Mouse (Mus musculus) heart, embryonic 15.5 days (tissue): ENCODE data around the gene St3gal2. TPM values are rescaled to one million over a fixed set of nuclear protein-coding genes. Genes with fewer than 3 reads are reported as not detected.
"Not testable (repeated sequence)": the region's sequence is repeated elsewhere in the genome, so short reads cannot be mapped to it uniquely, and the experiment has no call there.

Experiments used
- ATAC-seq: fragments of 200-750 bp; cut with Nextera tagmentation; replicated peaks from 2 replicates; pipeline ENCODE4 v1.8.0; 2017; ENCODE audit warnings: low read depth, moderate TSS enrichment; ENCODE audit not compliant: insufficient number of reproducible peaks, insufficient read depth, low FRiP score
- H3K27ac ChIP-seq: fragments of 300-500 bp; sonication (generic); 2 replicates; pipeline ENCODE4 v1.5.1; 2015; ENCODE audit warnings: mild to moderate bottlenecking, inconsistent platforms
- H3K27me3 ChIP-seq: fragments of 300-500 bp; sonication (generic); 2 replicates; pipeline ENCODE4 v1.6.1; 2015; ENCODE audit warnings: inconsistent platforms
- H3K36me3 ChIP-seq: fragments of 300-500 bp; sonication (generic); 2 replicates; pipeline ENCODE4 v1.6.1; 2015; ENCODE audit warnings: mild to moderate bottlenecking, inconsistent platforms
- H3K4me1 ChIP-seq: fragments of 300-500 bp; sonication (generic); replicated peaks from 2 replicates; pipeline ENCODE4 v1.6.1; 2015; ENCODE audit warnings: inconsistent platforms
- H3K4me2 ChIP-seq: fragments of 300-500 bp; sonication (generic); 2 replicates; pipeline ENCODE4 v1.6.1; 2015; ENCODE audit warnings: inconsistent platforms, mild to moderate bottlenecking, moderate library complexity
- H3K4me3 ChIP-seq: fragments of 300-500 bp; sonication (generic); 2 replicates; pipeline ENCODE4 v1.5.1; 2015; ENCODE audit warnings: mild to moderate bottlenecking, inconsistent platforms
- H3K9ac ChIP-seq: fragments of 300-500 bp; sonication (generic); 2 replicates; pipeline ENCODE4 v1.6.1; 2015; ENCODE audit warnings: mild to moderate bottlenecking, inconsistent platforms
- H3K9me3 ChIP-seq: fragments of 300-500 bp; sonication (generic); replicated peaks from 2 replicates; pipeline ENCODE4 v1.6.1; 2016; ENCODE audit warnings: inconsistent platforms
- WGBS: fragments of 180-500 bp; shearing (Covaris S2); methylation state at CpG from one replicate; pipeline ENCODE4 v1.1.7; 2015; ENCODE audit warnings: mixed read lengths; 5-methylcytosine and 5-hydroxymethylcytosine counted together
- polyA plus RNA-seq: library from polyadenylated mRNA; unstranded; fragments of >200 nt; fragmentation: Nextera tagmentation; extraction: Ambion mirVana; gene quantifications from 2 replicates; pipeline ENCODE4 v1.2.1, GENCODE M21; 2015

The St3gal2 gene
- polyA plus RNA-seq, 1 experiment from 2014 or later: 15.2 TPM

GRCm38 (mm10) chr8:110954776-110955175 lies 35.1 kb downstream of the St3gal2 start:
- H3K36me3 ChIP-seq: peaks cover 9% of the 10 kb centered on the region

GRCm38 (mm10) chr8:110956619-110957450 lies 37.1 kb downstream of the St3gal2 start:
- Histone ChIP-seq H3K4me2 (no peak overlapping the region), H3K27me3 (no peaks in the 10 kb centered on the region), H3K9ac (no peak overlapping the region), H3K4me1 (no peaks in the 10 kb centered on the region), H3K4me3 (no peak overlapping the region), H3K27ac (no peak overlapping the region), H3K36me3 (peaks cover 15% of the 10 kb centered on the region), H3K9me3 (no peaks in the 10 kb centered on the region)
- 83% methylated on average over 15 of the region's 15 CpGs for WGBS
- no peak for ATAC-seq

More at GRCm38 (mm10) chr8:110954776-110955175, 35.1 kb downstream of the St3gal2 start:
- Histone ChIP-seq H3K4me2 (no peak overlapping the region), H3K9ac (no peak overlapping the region), H3K27ac (no peak overlapping the region), H3K27me3 (no peaks in the 10 kb centered on the region), H3K4me1 (no peaks in the 10 kb centered on the region), H3K4me3 (no peak overlapping the region), H3K9me3 (no peaks in the 10 kb centered on the region)
- no peak for ATAC-seq
- WGBS: 76% methylated on average over 8 of the region's 8 CpGs

DNA sequence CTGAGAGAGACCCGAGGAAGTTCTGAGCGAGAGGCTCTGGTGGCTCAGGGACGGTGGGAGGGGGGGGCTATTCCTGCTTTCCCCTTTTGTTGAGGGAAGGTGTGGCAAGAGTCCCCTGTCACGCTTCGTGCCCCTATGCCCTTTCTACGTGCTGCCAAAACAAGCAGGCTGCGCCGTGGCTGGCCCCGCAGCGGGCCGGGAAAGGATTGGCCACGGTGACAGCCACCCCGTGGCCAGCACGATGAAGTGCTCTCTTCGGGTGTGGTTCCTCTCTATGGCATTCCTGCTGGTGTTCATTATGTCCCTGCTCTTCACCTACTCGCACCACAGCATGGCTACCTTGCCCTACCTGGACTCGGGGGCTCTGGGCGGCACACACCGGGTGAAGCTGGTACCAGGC lies 37.7 kb downstream of the St3gal2 start:
- H3K4me2 ChIP-seq: no peak overlapping the region
- H3K4me3 ChIP-seq: no peak overlapping the region
- H3K27me3 ChIP-seq: no peaks in the 10 kb centered on the region
- WGBS: 82% methylated on average over 19 of the region's 19 CpGs
- peaks cover 15% of the 10 kb centered on the region for H3K36me3 ChIP-seq
- no peak overlapping the region for H3K9ac ChIP-seq
- no peaks in the 10 kb centered on the region for H3K9me3 ChIP-seq
- no peak for ATAC-seq
- no peaks in the 10 kb centered on the region for H3K4me1 ChIP-seq
- no peak overlapping the region for H3K27ac ChIP-seq

- no peak for ATAC-seq
- WGBS: 81% methylated on average over 5 of the region's 5 CpGs
- Histone ChIP-seq H3K9me3 (no peaks in the 10 kb centered on the region), H3K9ac (no peak overlapping the region), H3K4me3 (no peak overlapping the region), H3K4me2 (no peak overlapping the region), H3K27me3 (no peaks in the 10 kb centered on the region), H3K27ac (no peak overlapping the region), H3K4me1 (no peaks in the 10 kb centered on the region), H3K36me3 (peaks cover 22% of the 10 kb centered on the region)
Observed at GRCm38 (mm10) chr8:110958135-110958534, 38.4 kb downstream of the St3gal2 start.

DNA sequence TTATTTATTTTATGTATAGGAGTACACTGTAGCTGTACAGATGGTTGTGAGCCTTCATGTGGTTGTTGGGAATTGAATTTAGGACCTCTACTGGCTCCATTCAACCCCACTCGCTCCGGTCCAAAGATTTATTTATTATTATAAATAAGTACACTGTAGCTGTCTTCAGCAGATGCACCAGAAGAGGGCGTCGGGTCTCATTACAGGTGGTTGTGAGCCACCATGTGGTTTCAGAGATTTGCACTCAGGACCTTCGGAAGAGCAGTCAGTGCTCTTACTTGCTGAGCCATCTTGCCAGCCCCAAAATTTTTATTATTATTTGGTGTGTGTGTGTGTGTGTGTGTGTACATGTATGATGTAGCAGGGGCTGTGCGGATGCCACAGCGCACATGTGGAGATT lies 38.8 kb downstream of the St3gal2 start:
- H3K27ac ChIP-seq, ATAC-seq, H3K4me2 ChIP-seq, H3K9ac ChIP-seq, H3K4me1 ChIP-seq, H3K27me3 ChIP-seq, H3K4me3 ChIP-seq, H3K9me3 ChIP-seq: not testable (repeated sequence)
- 88% methylated on average over 7 of the region's 7 CpGs for WGBS
- H3K36me3 ChIP-seq: peaks cover 22% of the 10 kb centered on the region

GRCm38 (mm10) chr8:110959071-110959780 lies 39.5 kb downstream of the St3gal2 start:
- Histone ChIP-seq H3K27me3 (no peaks in the 10 kb centered on the region), H3K4me1 (no peaks in the 10 kb centered on the region), H3K9me3 (no peaks in the 10 kb centered on the region), H3K4me3 (no peak overlapping the region), H3K9ac (no peak overlapping the region), H3K36me3 (peaks cover 22% of the 10 kb centered on the region), H3K27ac (no peak overlapping the region), H3K4me2 (no peak overlapping the region)
- no peak for ATAC-seq
- 92% methylated on average over 12 of the region's 12 CpGs for WGBS

DNA sequence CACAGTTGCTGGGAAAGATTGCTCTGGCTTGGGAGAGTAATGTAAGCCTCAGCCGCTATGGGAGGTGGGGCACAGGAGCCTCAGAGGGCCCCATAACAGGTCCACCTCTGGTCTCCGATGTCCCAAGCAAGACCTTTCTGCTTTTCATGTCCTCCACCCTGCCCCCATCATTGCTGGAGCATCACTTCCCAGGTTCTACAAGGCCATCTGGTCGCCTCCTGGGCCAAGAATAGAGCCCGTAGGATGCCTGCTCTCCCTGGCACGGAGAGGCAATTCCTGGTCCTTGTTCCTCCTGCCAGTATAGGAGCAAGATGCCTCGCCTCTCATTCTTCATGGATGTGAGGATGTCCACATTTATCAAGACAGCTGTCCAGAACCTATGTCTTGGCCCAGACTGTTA lies 40.2 kb downstream of the St3gal2 start:
- H3K4me3 ChIP-seq: no peak overlapping the region
- no peaks in the 10 kb centered on the region for H3K9me3 ChIP-seq
- WGBS: 91% methylated on average over 6 of the region's 6 CpGs
- peaks cover 22% of the 10 kb centered on the region for H3K36me3 ChIP-seq
- H3K27ac ChIP-seq: no peak overlapping the region
- no peak overlapping the region for H3K9ac ChIP-seq
- H3K4me2 ChIP-seq: no peak overlapping the region
- peaks cover 3% of the 10 kb centered on the region for H3K4me1 ChIP-seq
- H3K27me3 ChIP-seq: no peaks in the 10 kb centered on the region
- ATAC-seq: no peak

DNA sequence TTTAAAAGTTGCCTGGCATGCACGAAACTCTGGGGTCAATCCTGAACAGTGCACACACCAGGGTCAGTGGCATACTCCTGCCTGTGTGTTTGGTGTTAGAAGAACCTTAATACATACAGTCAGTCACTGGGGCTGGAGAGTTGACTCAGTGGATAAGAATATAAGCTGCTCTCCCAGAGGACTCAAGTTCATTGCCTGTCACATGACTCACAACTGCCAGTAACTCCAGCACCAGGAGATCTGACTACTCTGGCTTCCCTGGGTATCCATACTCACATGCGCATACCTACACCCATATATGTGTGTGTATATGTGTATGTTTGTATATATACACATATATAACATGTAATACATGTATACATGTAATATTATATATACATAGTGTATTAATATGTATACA lies 43.3 kb downstream of the St3gal2 start:
- Histone ChIP-seq H3K27ac (no peak overlapping the region), H3K36me3 (peaks cover 21% of the 10 kb centered on the region), H3K4me1 (peaks cover 22% of the 10 kb centered on the region), H3K9me3 (no peaks in the 10 kb centered on the region), H3K4me3 (no peak overlapping the region), H3K9ac (no peak overlapping the region), H3K4me2 (no peak overlapping the region), H3K27me3 (no peaks in the 10 kb centered on the region)
- 91% methylated on average over 2 of the region's 2 CpGs for WGBS
- ATAC-seq: no peak

GRCm38 (mm10) chr8:110964666-110965065 lies 44.9 kb downstream of the St3gal2 start:
- Histone ChIP-seq H3K9ac (no peak overlapping the region), H3K4me2 (no peak overlapping the region), H3K9me3 (no peaks in the 10 kb centered on the region), H3K4me1 (peaks cover 22% of the 10 kb centered on the region), H3K27me3 (no peaks in the 10 kb centered on the region), H3K36me3 (peaks cover 20% of the 10 kb centered on the region; the same call in 1 of the 2 replicates), H3K27ac (peak overlapping the region; percentile 68; the same call in 1 of the 2 replicates), H3K4me3 (no peak overlapping the region)
- no peak for ATAC-seq
- WGBS: 66% methylated on average over 7 of the region's 7 CpGs

DNA sequence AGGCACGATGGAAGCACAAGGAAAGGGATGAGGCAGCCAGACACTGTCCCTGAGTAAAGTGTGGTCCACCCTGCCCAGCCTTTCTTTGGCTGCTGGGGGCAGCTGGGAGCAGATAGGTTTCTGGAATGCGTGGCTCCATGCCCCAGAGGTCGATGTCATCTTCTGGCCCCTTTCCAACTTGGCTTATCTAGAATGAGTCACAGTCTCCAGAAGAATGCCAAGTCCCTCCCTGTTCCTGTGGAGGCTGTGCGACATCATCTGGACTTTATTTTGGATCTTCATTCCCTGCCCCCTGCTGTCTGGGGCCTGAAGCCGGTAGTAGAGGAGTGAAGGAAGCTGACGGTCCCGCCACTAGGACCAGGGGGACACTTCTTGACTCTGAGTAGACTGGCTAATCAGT lies 45.9 kb downstream of the St3gal2 start:
- Histone ChIP-seq H3K9ac (no peak overlapping the region), H3K4me1 (peaks cover 28% of the 10 kb centered on the region), H3K27ac (peak overlapping the region; percentile 68), H3K27me3 (no peaks in the 10 kb centered on the region), H3K4me3 (no peak overlapping the region), H3K4me2 (peak overlapping the region; percentile 17; the same call in 1 of the 2 replicates), H3K9me3 (no peaks in the 10 kb centered on the region), H3K36me3 (peaks cover 13% of the 10 kb centered on the region; the same call in 1 of the 2 replicates)
- WGBS: 11% methylated on average over 7 of the region's 7 CpGs
- ATAC-seq: peak; percentile 71

GRCm38 (mm10) chr8:110966586-110966985 lies 46.9 kb downstream of the St3gal2 start:
- peaks cover 13% of the 10 kb centered on the region; the same call in 1 of the 2 replicates for H3K36me3 ChIP-seq
- 71% methylated on average over 8 of the region's 8 CpGs for WGBS
- no peak for ATAC-seq
- H3K4me1 ChIP-seq: peaks cover 31% of the 10 kb centered on the region
- H3K27ac ChIP-seq: peak overlapping the region; percentile 68
- H3K9me3 ChIP-seq: no peaks in the 10 kb centered on the region
- no peak overlapping the region for H3K4me2 ChIP-seq
- H3K9ac ChIP-seq: no peak overlapping the region
- no peaks in the 10 kb centered on the region for H3K27me3 ChIP-seq
- H3K4me3 ChIP-seq: no peak overlapping the region
